Mouse (Mus musculus) R1 (cell line): ENCODE results near the gene Arpc1b.

Source experiments
- DNase-seq: peaks from one replicate; pipeline ENCODE4 v3.0.0-alpha.2; 2018; ENCODE audit warnings: low read depth, low spot score

Arpc1b gene

DNA sequence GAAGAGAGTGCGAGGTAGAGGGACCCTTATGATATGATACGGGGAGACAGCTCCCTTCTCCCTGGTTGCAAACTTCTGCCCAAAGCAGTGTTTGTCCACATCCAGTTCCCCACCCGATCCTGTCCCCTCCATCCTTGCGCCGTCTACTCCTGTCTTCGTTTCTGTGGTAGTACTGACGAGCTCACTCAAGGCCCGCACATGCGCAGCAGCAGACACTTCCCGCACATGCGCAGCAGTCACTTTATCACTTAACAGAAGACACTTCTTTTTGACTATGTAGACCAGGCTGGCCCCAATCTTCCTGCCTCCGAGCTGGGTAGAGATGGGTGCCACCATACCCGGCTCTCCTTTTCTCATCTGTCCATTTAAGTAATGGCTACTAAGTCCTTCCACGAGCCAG lies 47.3 kb downstream of the Arpc1b start:
- DNase-seq = peak; percentile 80

- peak; percentile 76 for DNase-seq
These were observed 50.7 kb downstream of the Arpc1b start for GRCm38 (mm10) chr5:145164710-145165109.

GRCm38 (mm10) chr5:145165184-145165583 lies 51.2 kb downstream of the Arpc1b start:
- DNase-seq = no peak

DNA sequence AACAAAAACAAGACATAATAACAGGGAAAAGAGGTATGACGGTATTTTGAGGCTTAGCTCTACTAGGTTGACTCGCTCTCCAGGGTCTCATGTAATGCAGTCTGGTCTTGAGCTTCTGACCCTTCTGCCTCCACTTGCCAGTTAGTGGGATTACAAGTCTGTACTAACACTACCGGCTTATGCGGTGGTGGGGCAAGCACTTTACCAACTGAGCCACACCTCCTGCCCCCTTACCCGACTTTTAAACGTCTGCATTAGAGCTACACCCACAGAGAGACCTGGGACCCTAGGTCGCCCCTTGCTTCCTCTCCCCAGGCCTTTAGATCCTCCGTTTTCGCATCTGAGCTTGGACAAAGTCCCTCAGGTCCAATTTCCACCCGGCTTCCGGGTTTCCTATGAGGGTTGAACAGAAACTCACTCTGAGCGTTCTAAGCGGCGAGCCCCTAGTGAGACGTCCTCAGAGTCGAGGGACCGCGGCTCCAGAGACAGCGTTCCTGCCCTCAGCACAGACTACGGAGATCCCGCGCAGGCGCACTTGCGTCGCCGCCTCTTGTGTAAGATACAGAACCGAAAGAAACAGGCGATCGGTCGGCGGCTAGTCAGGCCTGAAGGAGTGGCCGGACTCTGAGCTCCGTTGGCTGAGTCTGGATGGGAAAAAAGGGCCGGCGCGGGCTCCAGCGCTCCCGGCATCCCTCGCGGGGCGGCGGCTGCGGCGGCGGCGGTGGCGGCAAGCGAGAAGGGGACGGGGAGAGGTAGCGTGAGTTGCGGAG lies 52.7 kb downstream of the Arpc1b start, which contains the start of the genes Ptcd1 and Cpsf4:
Gene Ptcd1, minus strand, starts transcription at position 573 of the 770 bp plus-strand sequence.
Gene Cpsf4, plus strand, starts transcription at position 678 of the 770 bp plus-strand sequence.
- DNase-seq = peak; percentile 99

DNA sequence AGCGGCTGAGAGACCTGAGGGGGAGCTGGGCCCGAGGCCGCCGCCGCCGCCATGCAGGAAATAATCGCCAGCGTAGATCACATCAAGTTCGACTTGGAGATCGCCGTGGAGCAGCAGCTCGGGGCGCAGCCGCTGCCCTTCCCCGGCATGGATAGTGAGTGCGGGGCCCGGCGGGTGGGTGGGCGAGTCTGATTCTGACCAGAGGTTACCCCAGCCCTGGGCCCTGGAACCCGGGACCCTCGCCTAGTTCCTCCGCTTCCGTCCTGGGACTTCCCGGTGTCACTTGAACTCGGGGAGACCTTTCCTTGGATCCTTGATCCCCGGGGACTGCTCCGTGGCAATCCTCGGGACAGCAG lies 53.3 kb downstream of the Arpc1b start:
- no peak for DNase-seq

GRCm38 (mm10) chr5:145178461-145178980 lies 64.5 kb downstream of the Arpc1b start:
- no peak for DNase-seq
